Mouse (Mus musculus): ENCODE measurements around the gene BC025446. TPM values are rescaled to one million over a fixed set of nuclear protein-coding genes. Genes with fewer than 3 reads are reported as not detected.
"Not testable (repeated sequence)": the region's sequence is repeated elsewhere in the genome, so short reads cannot be mapped to it uniquely, and the experiment has no call there.

The BC025446 gene
- not detected in 2 replicates for polyA plus RNA-seq (2016; fragmentation: Nextera tagmentation; extraction: Ambion mirVana)

- Histone ChIP-seq H3K4me2 (replicated peaks) (no peak within 1 kb of the TSS), H3K27me3 (replicated peaks) (no peaks in the 10 kb centered on the region), H3K9ac (no peak within 1 kb of the TSS), H3K4me3 (no peak within 1 kb of the TSS), H3K27ac (no peak within 1 kb of the TSS), H3K36me3 (no peaks in the 10 kb centered on the region), H3K9me3 (no peaks in the 10 kb centered on the region; the same call in 1 of the 2 replicates), H3K4me1 (no peaks in the 10 kb centered on the region)
- ATAC-seq (ENCODE audit: low FRiP score, low read depth): no peak
- WGBS: 83% methylated on average over 7 of the region's 7 CpGs
Observed at GRCm38 (mm10) chr15:75215778-75216691, at the start of gene BC025446. Gene BC025446 (plus strand): TSS chr15:75216376.

GRCm38 (mm10) chr15:75175506-75175905 lies 40.7 kb upstream of the BC025446 start:
- Histone ChIP-seq H3K36me3 (no peaks in the 10 kb centered on the region), H3K27me3 (replicated peaks) (no peaks in the 10 kb centered on the region), H3K9me3 (no peaks in the 10 kb centered on the region), H3K4me1 (no peaks in the 10 kb centered on the region), H3K4me2 (replicated peaks) (no peak overlapping the region), H3K9ac (no peak overlapping the region), H3K27ac (no peak overlapping the region), H3K4me3 (no peak overlapping the region)
- ATAC-seq (ENCODE audit: low FRiP score, low read depth): no peak
- 69% methylated on average over 1 of the region's 1 CpGs for WGBS

- no peak overlapping the region for H3K9ac ChIP-seq
Observed at GRCm38 (mm10) chr15:75186291-75186690, 29.9 kb upstream of the BC025446 start.

GRCm38 (mm10) chr15:75189116-75189515 lies 27.1 kb upstream of the BC025446 start:
- WGBS: 66% methylated on average over 2 of the region's 2 CpGs
- H3K9ac ChIP-seq: no peak overlapping the region
- H3K9me3 ChIP-seq: no peaks in the 10 kb centered on the region
- H3K4me1 ChIP-seq: no peaks in the 10 kb centered on the region
- no peak overlapping the region for H3K27ac ChIP-seq
- H3K27me3 ChIP-seq (replicated peaks): no peaks in the 10 kb centered on the region
- H3K4me2 ChIP-seq (replicated peaks): no peak overlapping the region
- H3K36me3 ChIP-seq: no peaks in the 10 kb centered on the region
- H3K4me3 ChIP-seq: no peak overlapping the region
- no peak for ATAC-seq (ENCODE audit: low FRiP score, low read depth)

More at GRCm38 (mm10) chr15:75186291-75186690, 29.9 kb upstream of the BC025446 start:
- H3K27ac ChIP-seq: no peak overlapping the region
- H3K4me1 ChIP-seq: no peaks in the 10 kb centered on the region
- 32% methylated on average over 2 of the region's 2 CpGs for WGBS
- no peak overlapping the region for H3K4me2 ChIP-seq (replicated peaks)
- no peaks in the 10 kb centered on the region for H3K27me3 ChIP-seq (replicated peaks)
- H3K36me3 ChIP-seq: no peaks in the 10 kb centered on the region
- no peak for ATAC-seq (ENCODE audit: low FRiP score, low read depth)
- H3K4me3 ChIP-seq: no peak overlapping the region
- no peaks in the 10 kb centered on the region for H3K9me3 ChIP-seq

GRCm38 (mm10) chr15:75190560-75190959 lies 25.6 kb upstream of the BC025446 start:
- not testable (repeated sequence) for H3K27me3 ChIP-seq (replicated peaks); H3K4me1 ChIP-seq; H3K4me3 ChIP-seq; H3K27ac ChIP-seq; H3K9ac ChIP-seq; ATAC-seq (ENCODE audit: low FRiP score, low read depth); H3K4me2 ChIP-seq (replicated peaks); H3K36me3 ChIP-seq; H3K9me3 ChIP-seq
- WGBS: 0% methylated on average over 1 of the region's 3 CpGs

GRCm38 (mm10) chr15:75216831-75217230 lies 655 bp downstream of the BC025446 start:
- H3K36me3 ChIP-seq: no peaks in the 10 kb centered on the region
- WGBS: 84% methylated on average over 1 of the region's 1 CpGs
- ATAC-seq (ENCODE audit: low FRiP score, low read depth): no peak
- H3K27ac ChIP-seq: no peak overlapping the region
- H3K4me1 ChIP-seq: no peaks in the 10 kb centered on the region
- no peaks in the 10 kb centered on the region for H3K27me3 ChIP-seq (replicated peaks)
- no peaks in the 10 kb centered on the region; the same call in 1 of the 2 replicates for H3K9me3 ChIP-seq
- H3K9ac ChIP-seq: no peak overlapping the region
- H3K4me2 ChIP-seq (replicated peaks): no peak overlapping the region
- H3K4me3 ChIP-seq: no peak overlapping the region

- no peaks in the 10 kb centered on the region for H3K4me1 ChIP-seq
- no peak overlapping the region for H3K9ac ChIP-seq
- no peaks in the 10 kb centered on the region for H3K36me3 ChIP-seq
Observed at GRCm38 (mm10) chr15:75221942-75222341, 5.8 kb downstream of the BC025446 start.

GRCm38 (mm10) chr15:75237736-75238288 lies 21.6 kb downstream of the BC025446 start:
- no peak overlapping the region for H3K9ac ChIP-seq
- no peak for ATAC-seq (ENCODE audit: low FRiP score, low read depth)
- H3K36me3 ChIP-seq: no peaks in the 10 kb centered on the region
- 90% methylated on average over 3 of the region's 3 CpGs for WGBS
- no peaks in the 10 kb centered on the region for H3K9me3 ChIP-seq
- H3K27ac ChIP-seq: no peak overlapping the region
- H3K4me3 ChIP-seq: no peak overlapping the region
- no peak overlapping the region for H3K4me2 ChIP-seq (replicated peaks)
- no peaks in the 10 kb centered on the region for H3K27me3 ChIP-seq (replicated peaks)
- no peaks in the 10 kb centered on the region for H3K4me1 ChIP-seq

More at GRCm38 (mm10) chr15:75221942-75222341, 5.8 kb downstream of the BC025446 start:
- Histone ChIP-seq H3K27me3 (replicated peaks) (no peaks in the 10 kb centered on the region), H3K9me3 (peaks cover 3% of the 10 kb centered on the region; the same call in 1 of the 2 replicates), H3K27ac (no peak overlapping the region), H3K4me2 (replicated peaks) (no peak overlapping the region), H3K4me3 (no peak overlapping the region)
- ATAC-seq (ENCODE audit: low FRiP score, low read depth): no peak

- no peak overlapping the region for H3K4me3 ChIP-seq
- no peak overlapping the region for H3K27ac ChIP-seq
Observed at GRCm38 (mm10) chr15:75240558-75240957, 24.4 kb downstream of the BC025446 start.

GRCm38 (mm10) chr15:75242756-75243640 lies 26.8 kb downstream of the BC025446 start:
- no peak overlapping the region for H3K4me3 ChIP-seq
- no peaks in the 10 kb centered on the region for H3K27me3 ChIP-seq (replicated peaks)
- H3K27ac ChIP-seq: no peak overlapping the region
- no peaks in the 10 kb centered on the region for H3K4me1 ChIP-seq
- no peak for ATAC-seq (ENCODE audit: low FRiP score, low read depth)
- H3K9me3 ChIP-seq: no peaks in the 10 kb centered on the region
- H3K36me3 ChIP-seq: no peaks in the 10 kb centered on the region
- 68% methylated on average over 3 of the region's 3 CpGs for WGBS
- no peak overlapping the region for H3K4me2 ChIP-seq (replicated peaks)
- H3K9ac ChIP-seq: no peak overlapping the region

More at GRCm38 (mm10) chr15:75240558-75240957, 24.4 kb downstream of the BC025446 start:
- Histone ChIP-seq H3K4me1 (no peaks in the 10 kb centered on the region), H3K9ac (no peak overlapping the region), H3K27me3 (replicated peaks) (no peaks in the 10 kb centered on the region), H3K9me3 (no peaks in the 10 kb centered on the region), H3K4me2 (replicated peaks) (no peak overlapping the region), H3K36me3 (no peaks in the 10 kb centered on the region)
- 89% methylated on average over 2 of the region's 2 CpGs for WGBS
- ATAC-seq (ENCODE audit: low FRiP score, low read depth): no peak

GRCm38 (mm10) chr15:75254671-75255070 lies 38.5 kb downstream of the BC025446 start:
- H3K27me3 ChIP-seq (replicated peaks): no peaks in the 10 kb centered on the region
- 82% methylated on average over 3 of the region's 3 CpGs for WGBS
- ATAC-seq (ENCODE audit: low FRiP score, low read depth): no peak
- H3K4me3 ChIP-seq: no peak overlapping the region
- H3K9ac ChIP-seq: no peak overlapping the region
- H3K4me1 ChIP-seq: no peaks in the 10 kb centered on the region
- no peaks in the 10 kb centered on the region for H3K36me3 ChIP-seq
- no peak overlapping the region for H3K27ac ChIP-seq
- H3K4me2 ChIP-seq (replicated peaks): no peak overlapping the region
- no peaks in the 10 kb centered on the region for H3K9me3 ChIP-seq

GRCm38 (mm10) chr15:75265863-75266262 lies 49.7 kb downstream of the BC025446 start:
- Histone ChIP-seq H3K27me3 (replicated peaks) (no peaks in the 10 kb centered on the region), H3K4me3 (no peak overlapping the region), H3K9me3 (no peaks in the 10 kb centered on the region), H3K9ac (no peak overlapping the region), H3K4me1 (no peaks in the 10 kb centered on the region), H3K4me2 (replicated peaks) (no peak overlapping the region), H3K27ac (no peak overlapping the region), H3K36me3 (no peaks in the 10 kb centered on the region)
- no peak for ATAC-seq (ENCODE audit: low FRiP score, low read depth)

Measured in neural tube, embryonic 12.5 days (tissue).